13 mouse cellular contexts compared by ENCODE assay signal in genomic region chr10:5699791-5700190, GRCm38 (mm10).
A peak's percentile ranks its signal among the peaks of the same experiment; 100 is the strongest.
DNase-seq lines count a peak whose midpoint lies in the region.
"Had no signal": no experiment of that assay in that cellular context is flagged by ENCODE, and none has a peak within 500 bp of the region (broad histone marks: within the 10 kb centered on the region; RNA-seq: fewer than 3 reads in every experiment).

No protein-coding gene starts in this region.

- peak; percentile 5 for DNase-seq in adrenal gland, postnatal 14 days
- DNase-seq in adrenal gland, adult 2 months: no peak
- DNase-seq in cerebellum, postnatal 10 days: peak; percentile 60 to 80
- no peak for DNase-seq in cerebellum, adult 11 months
- DNase-seq in cerebellum, postnatal 36 days: peak; percentile 12 to 20
- no peak for DNase-seq in cerebellum, adult 9-10 months
- DNase-seq in Muller cell, postnatal 12 days (ENCODE audit: inconsistent ontology term): peak; percentile 12
- DNase-seq: gastrocnemius, postnatal 25 days; heart, adult 18-20 months; heart, postnatal 10 days; heart, postnatal 36 days; kidney, adult 11 months; kidney, adult 8-10 months had no signal

Comparison
In these comparisons a context has a peak if more than half of its experiments do, and no peak if none do; other contexts are left out.
1. DNase-seq: peak in adrenal gland, postnatal 14 days (single experiment), cerebellum, postnatal 10 days (2 of 2), cerebellum, postnatal 36 days (2 of 2) and Muller cell, postnatal 12 days (single experiment); none in adrenal gland, adult 2 months (single experiment), cerebellum, adult 11 months (single experiment) and cerebellum, adult 9-10 months (single experiment).